Mouse (Mus musculus) forebrain, embryonic 14.5 days (tissue): ENCODE data around the gene Sema3b. TPM values are rescaled to one million over a fixed set of nuclear protein-coding genes. Genes with fewer than 3 reads are reported as not detected.

Experiments
- ATAC-seq: fragments of 200-750 bp; cut with Nextera tagmentation; 2 replicates; pipeline ENCODE4 v1.8.0; 2017; ENCODE audit warnings: mild to moderate bottlenecking, moderate library complexity
- DNase-seq: peaks from one replicate; pipeline ENCODE4 v3.0.0-alpha.2; 2015; ENCODE audit warnings: low spot score
- H3K27ac ChIP-seq: fragments of 300-500 bp; sonication (generic); 2 replicates; pipeline ENCODE4 v1.5.1; 2014; ENCODE audit warnings: low read depth, mild to moderate bottlenecking, control low read depth, low read length, moderate library complexity
- H3K27me3 ChIP-seq: fragments of 300-500 bp; sonication (generic); replicated peaks from 2 replicates; pipeline ENCODE4 v1.6.1; 2014; ENCODE audit warnings: low read length, control low read depth, mixed read lengths; ENCODE audit not compliant: control insufficient read depth, insufficient read depth
- H3K36me3 ChIP-seq: fragments of 300-500 bp; sonication (generic); 2 replicates; pipeline ENCODE4 v1.6.1; 2014; ENCODE audit warnings: low read length, control low read depth; ENCODE audit not compliant: control insufficient read depth, insufficient read depth
- H3K4me1 ChIP-seq: fragments of 300-500 bp; sonication (generic); 2 replicates; pipeline ENCODE4 v1.6.1; 2014; ENCODE audit warnings: antibody characterized with exemption, low read length, control low read depth; ENCODE audit not compliant: control insufficient read depth, insufficient read depth
- H3K4me2 ChIP-seq: fragments of 300-500 bp; sonication (generic); 2 replicates; pipeline ENCODE4 v1.6.1; 2014; ENCODE audit warnings: mild to moderate bottlenecking, control low read depth, low read length
- H3K4me3 ChIP-seq: fragments of 300-500 bp; sonication (generic); 2 replicates; pipeline ENCODE4 v1.5.1; 2014; ENCODE audit warnings: low read depth, low read length, control low read depth
- H3K9ac ChIP-seq: fragments of 300-500 bp; sonication (generic); 2 replicates; pipeline ENCODE4 v1.6.1; 2014; ENCODE audit warnings: mild to moderate bottlenecking, low read length, control low read depth, moderate library complexity
- H3K9me3 ChIP-seq: fragments of 300-500 bp; sonication (generic); replicated peaks from 2 replicates; pipeline ENCODE4 v1.6.1; 2016; ENCODE audit warnings: low read length, control low read depth, mixed read lengths; ENCODE audit not compliant: control insufficient read depth
- WGBS: fragments of 180-500 bp; shearing (Covaris S2); extraction: QIAGEN DNeasy Blood & Tissue Kit; methylation state at CpG from one replicate; pipeline ENCODE4 v1.1.7; 2014; 5-methylcytosine and 5-hydroxymethylcytosine counted together
- polyA plus RNA-seq: library from polyadenylated mRNA; unstranded; fragments of >200 nt; fragmentation: Nextera tagmentation; extraction: Ambion mirVana; gene quantifications from 2 replicates; pipeline ENCODE4 v1.2.1, GENCODE M21; 2014

The Sema3b gene
- polyA plus RNA-seq, 1 experiment from 2014 or later, result 0.85 TPM

DNA sequence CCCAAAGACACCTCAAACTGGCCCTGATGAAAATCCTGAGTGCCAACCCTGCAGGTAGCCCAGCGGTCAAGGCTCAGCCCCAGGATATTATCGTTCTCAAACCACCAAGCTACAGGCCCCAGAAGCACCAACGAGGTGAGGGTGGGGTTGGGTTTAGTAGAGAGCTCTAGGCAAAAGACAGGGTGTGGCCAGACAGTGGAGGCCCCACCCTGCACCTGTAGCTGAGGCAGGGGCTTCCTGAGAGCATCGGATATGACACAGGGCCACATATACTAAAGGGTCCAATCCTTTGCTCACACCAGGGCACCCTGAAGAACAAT lies 20.3 kb upstream of the Sema3b start:
- DNase-seq (no peak), ATAC-seq (no peak)
- peak overlapping the region; percentile 48 for H3K4me2 ChIP-seq
- peak overlapping the region; percentile 69 for H3K9ac ChIP-seq
- H3K4me1 ChIP-seq, result peaks cover 69% of the 10 kb centered on the region
- WGBS, result 12% methylated on average over 4 of the region's 4 CpGs
- no peak overlapping the region for H3K4me3 ChIP-seq
- H3K36me3 ChIP-seq, result peaks cover 18% of the 10 kb centered on the region
- no peaks in the 10 kb centered on the region for H3K9me3 ChIP-seq
- no peaks in the 10 kb centered on the region for H3K27me3 ChIP-seq
- H3K27ac ChIP-seq, result peak overlapping the region; percentile 96

DNA sequence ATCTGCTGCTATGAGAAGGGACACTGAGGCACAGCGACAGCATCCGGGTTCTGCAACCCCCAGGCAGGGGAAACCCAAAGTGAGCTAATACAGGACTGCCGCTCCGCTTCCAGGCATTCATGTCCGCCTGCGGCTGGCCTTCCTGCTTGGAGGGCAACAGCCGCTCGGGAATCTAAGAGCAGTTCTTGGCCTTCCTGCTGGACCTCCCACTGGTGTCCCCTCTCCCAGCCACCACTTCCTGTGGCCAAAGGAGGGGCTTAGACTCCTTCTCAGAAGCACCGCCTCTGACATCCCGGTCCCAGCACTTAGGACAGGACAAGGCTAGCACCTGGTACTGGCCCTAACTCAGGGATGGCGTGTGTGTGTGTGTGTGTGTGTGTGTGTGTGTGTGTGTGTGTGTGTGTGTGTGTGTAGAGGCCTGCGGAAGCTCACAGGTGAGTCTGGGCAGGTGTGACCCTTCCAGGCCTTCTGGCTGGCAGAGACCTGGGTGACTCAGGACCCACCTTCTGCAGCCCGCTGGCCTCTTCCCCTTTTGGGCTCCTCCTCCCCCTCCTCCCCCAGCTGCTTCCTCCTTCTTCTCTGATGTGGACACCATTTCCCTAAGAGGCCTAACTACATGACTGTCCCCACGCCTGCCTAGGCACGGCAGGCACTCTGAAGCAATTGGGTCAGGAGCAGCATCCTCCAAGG lies 19.8 kb upstream of the Sema3b start:
- peak overlapping the region; percentile 48 for H3K4me2 ChIP-seq
- no peaks in the 10 kb centered on the region for H3K27me3 ChIP-seq
- no peak overlapping the region for H3K4me3 ChIP-seq
- WGBS, result 34% methylated on average over 13 of the region's 15 CpGs
- no peak for DNase-seq
- no peak for ATAC-seq
- H3K27ac ChIP-seq, result peak overlapping the region; percentile 96
- H3K36me3 ChIP-seq, result peaks cover 23% of the 10 kb centered on the region
- peak overlapping the region; percentile 69 for H3K9ac ChIP-seq
- no peaks in the 10 kb centered on the region for H3K9me3 ChIP-seq
- peaks cover 69% of the 10 kb centered on the region for H3K4me1 ChIP-seq

DNA sequence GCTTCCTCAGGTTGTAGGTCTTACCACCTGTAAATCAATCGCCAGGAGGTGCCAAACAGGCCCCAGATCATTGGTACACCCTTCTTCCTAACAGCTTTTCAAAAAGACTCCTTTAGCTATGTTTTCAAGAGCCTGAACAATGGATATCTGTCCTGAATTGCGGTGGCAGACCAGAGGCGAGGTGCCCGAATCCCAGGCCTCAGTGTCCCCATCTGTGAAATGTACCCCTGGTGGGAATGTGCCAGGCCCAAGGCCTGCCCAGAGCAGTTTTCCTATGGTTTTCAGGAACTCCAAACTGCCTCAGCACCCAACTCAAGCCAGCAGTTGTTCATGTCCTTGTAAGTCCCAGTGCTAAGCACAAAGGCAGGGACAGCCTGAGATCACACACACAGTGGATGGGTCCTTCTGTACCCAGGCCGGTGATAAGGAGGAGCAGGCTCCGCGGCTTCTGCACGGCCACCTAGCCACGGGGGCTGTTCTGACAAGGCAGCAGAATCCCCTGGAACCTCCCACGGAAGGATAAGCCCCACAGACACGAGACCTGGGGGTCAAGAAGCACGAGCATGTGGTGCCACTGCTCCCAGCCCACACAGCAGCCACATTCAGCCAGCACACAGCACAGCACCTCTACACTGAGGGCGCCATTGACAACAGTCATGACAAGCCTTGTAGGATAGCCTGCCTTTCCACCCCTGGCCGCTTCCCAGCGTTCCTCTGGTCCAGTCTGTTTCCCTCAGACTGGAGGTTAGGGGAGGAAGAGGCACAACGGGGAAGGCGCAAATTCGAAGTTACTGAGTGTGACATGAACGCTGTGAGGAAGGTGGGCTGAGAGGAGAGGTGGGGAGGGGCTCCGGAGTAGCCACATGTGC lies 18.6 kb upstream of the Sema3b start:
- Histone ChIP-seq H3K27me3 (no peaks in the 10 kb centered on the region), H3K27ac (peak overlapping the region; percentile 96), H3K36me3 (peaks cover 31% of the 10 kb centered on the region), H3K4me2 (peak overlapping the region; percentile 48), H3K4me3 (no peak overlapping the region; the same call in 1 of the 2 replicates), H3K9ac (peak overlapping the region; percentile 69), H3K9me3 (no peaks in the 10 kb centered on the region), H3K4me1 (peaks cover 66% of the 10 kb centered on the region)
- ATAC-seq (no peak), DNase-seq (no peak)
- 10% methylated on average over 20 of the region's 20 CpGs for WGBS

DNA sequence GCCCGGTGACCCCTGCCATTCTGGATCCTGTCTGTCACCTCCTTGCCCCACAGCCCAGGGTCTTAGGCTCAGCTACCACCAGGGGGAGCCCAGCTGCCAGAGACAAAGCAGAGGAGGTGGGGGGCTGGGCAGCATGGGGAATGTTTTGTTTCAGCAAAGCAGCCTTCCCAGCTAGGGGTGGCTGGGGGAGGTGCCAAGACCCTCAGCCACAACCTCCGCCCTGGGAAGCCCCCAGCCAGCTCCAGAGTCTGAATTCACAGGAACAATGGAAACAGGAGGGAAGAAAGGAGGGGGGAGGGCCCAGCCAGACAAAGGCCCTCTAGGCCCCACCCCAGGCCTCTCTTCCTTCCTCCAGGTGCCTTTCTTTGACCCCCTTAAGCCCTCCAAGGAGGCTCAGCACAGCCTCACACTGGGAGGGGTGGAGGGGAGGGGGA lies 17.8 kb upstream of the Sema3b start:
- Histone ChIP-seq H3K27ac (peak overlapping the region; percentile 96), H3K27me3 (no peaks in the 10 kb centered on the region), H3K4me2 (peak overlapping the region; percentile 48), H3K9me3 (no peaks in the 10 kb centered on the region), H3K9ac (peak overlapping the region; percentile 69), H3K36me3 (peaks cover 38% of the 10 kb centered on the region), H3K4me3 (0 out of 2 replicates have a peak overlapping the region, but pooled peaks have one; percentile 9), H3K4me1 (peaks cover 58% of the 10 kb centered on the region)
- DNase-seq, result peak; percentile 95
- peak; percentile 58 for ATAC-seq
- WGBS, result 2% methylated on average over 2 of the region's 2 CpGs

DNA sequence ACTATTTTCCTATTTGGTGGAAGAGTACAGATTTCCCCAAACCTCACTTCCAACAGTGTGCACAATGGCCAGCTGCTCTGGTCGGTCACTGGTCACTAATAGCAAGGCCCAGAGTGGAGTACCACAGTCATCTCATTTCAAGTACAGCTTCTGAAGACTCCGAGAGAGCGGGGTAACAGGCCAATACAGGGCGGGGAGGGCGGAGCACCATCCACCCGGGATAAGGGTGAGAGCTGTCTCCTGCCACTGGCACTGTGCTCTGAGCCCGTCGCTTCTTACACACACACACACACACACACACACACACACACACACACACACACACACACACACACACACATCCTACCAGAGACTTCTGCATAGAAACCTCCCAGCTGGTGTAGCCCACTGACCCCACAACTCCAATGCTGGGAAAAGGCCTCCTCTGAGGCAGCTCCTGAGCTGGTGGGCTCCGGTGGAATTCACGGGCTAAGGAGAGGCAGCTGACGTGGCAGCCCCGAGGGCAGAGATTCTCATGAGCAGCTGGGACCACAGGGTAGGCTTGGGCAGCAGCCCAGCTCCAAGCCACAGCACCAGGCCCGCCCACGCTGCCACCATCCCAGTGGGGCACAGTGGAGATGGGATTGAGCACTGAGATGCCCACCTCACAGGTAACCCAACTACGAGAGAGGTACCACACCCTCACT lies 17.3 kb upstream of the Sema3b start:
- Histone ChIP-seq H3K4me1 (peaks cover 52% of the 10 kb centered on the region), H3K9ac (peak overlapping the region; percentile 54; the same call in 1 of the 2 replicates), H3K4me3 (0 out of 2 replicates have a peak overlapping the region, but pooled peaks have one; percentile 9), H3K9me3 (no peaks in the 10 kb centered on the region), H3K36me3 (peaks cover 38% of the 10 kb centered on the region), H3K27ac (peak overlapping the region; percentile 96), H3K4me2 (peak overlapping the region; percentile 48), H3K27me3 (no peaks in the 10 kb centered on the region)
- DNase-seq (peak; percentile 77), ATAC-seq (peak; percentile 60)
- WGBS, result 24% methylated on average over 15 of the region's 15 CpGs

DNA sequence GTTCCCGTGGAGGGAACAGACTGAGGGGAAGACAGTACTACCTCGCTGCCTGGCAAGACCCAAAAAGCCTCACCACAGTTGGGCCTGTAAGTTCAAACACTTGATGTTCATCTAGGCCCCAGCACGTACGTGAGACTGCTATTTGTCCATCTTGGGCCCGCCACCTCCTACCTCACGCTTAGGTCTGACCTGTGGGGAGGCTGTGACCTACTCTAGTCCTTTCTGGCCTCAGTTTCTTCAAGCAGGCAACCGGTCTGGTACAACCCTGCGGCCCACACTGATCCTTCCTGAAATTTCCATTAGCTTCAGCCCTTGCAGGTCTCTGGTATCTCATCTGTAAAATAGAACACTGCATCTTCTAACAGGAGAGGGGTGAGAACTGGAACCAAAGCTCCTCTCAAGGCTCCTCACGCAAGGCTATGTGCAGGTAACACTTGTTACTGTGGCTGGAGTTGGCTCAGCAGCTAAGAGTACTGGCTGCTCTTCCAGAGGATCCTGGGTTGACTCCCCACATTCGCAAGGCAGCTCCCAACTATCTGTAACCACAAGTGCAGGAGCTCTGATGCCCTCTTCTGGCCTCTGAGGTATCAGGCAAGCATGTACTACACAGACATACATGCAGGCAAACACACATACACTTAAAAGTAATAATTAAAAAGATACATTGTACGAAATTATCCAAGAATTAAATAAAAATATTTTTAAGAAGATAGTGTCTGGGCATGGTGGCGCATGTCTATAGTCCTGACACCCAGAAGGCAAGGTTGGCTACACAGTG lies 16.5 kb upstream of the Sema3b start:
- ATAC-seq (no peak), DNase-seq (no peak)
- Histone ChIP-seq H3K4me1 (peaks cover 45% of the 10 kb centered on the region), H3K9ac (peak overlapping the region; percentile 13; the same call in 1 of the 2 replicates), H3K4me3 (no peak overlapping the region), H3K4me2 (no peak overlapping the region), H3K9me3 (no peaks in the 10 kb centered on the region), H3K27me3 (no peaks in the 10 kb centered on the region), H3K27ac (peak overlapping the region; percentile 96; the same call in 1 of the 2 replicates), H3K36me3 (peaks cover 39% of the 10 kb centered on the region)
- 88% methylated on average over 12 of the region's 12 CpGs for WGBS

DNA sequence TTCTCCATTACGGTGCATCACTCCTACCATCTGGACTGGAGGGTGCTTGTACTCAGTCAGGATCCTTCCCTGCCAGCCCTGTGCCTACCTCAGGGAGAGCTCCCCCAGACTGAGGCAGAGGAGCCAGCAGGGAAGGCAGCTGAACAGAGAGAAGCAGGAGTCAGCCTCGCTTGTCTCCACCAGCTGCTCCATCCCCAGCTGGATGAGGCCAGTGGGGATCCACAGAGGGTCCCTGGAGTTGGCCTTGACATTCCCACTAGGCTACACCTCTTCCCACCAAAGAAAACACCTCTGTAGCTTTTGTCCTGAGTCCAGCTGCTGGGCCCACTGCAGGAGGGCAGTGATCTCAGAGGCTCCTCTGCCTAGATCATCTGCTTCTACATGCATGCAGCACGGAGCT lies 15.9 kb upstream of the Sema3b start:
- ATAC-seq, result no peak
- WGBS, result 85% methylated on average over 3 of the region's 3 CpGs
- Histone ChIP-seq H3K27me3 (no peaks in the 10 kb centered on the region), H3K36me3 (peaks cover 45% of the 10 kb centered on the region), H3K9ac (no peak overlapping the region), H3K4me1 (peaks cover 39% of the 10 kb centered on the region), H3K4me2 (no peak overlapping the region), H3K27ac (0 out of 2 replicates have a peak overlapping the region, but pooled peaks have one; percentile 0), H3K9me3 (no peaks in the 10 kb centered on the region), H3K4me3 (no peak overlapping the region)
- no peak for DNase-seq

DNA sequence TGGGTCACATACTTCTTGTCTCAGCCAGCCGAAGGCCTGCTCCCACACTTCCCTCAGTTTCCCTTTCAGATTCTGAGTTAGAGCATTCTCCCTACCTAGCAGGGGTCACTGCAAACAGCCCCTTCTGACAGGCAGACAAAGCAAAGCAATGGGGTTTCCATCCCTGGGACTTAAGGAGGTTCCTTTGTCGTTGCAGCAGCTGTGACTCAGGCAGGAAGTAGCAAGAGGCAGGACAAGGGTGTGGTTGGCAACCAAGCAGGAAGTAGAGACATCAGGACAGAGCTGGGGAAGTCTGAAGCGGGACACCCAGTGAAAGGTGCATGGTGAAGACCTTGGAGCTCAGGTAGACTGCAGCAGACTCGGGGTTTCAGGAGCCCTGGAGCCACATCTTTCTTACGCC lies 15.5 kb upstream of the Sema3b start:
- Histone ChIP-seq H3K27ac (peak overlapping the region; percentile 0; the same call in 1 of the 2 replicates), H3K4me3 (no peak overlapping the region), H3K4me2 (no peak overlapping the region), H3K9ac (no peak overlapping the region), H3K9me3 (no peaks in the 10 kb centered on the region), H3K27me3 (no peaks in the 10 kb centered on the region), H3K4me1 (peaks cover 35% of the 10 kb centered on the region), H3K36me3 (peaks cover 47% of the 10 kb centered on the region)
- 73% methylated on average over 5 of the region's 5 CpGs for WGBS
- ATAC-seq (no peak), DNase-seq (no peak)
